Mouse (Mus musculus) NIH3T3 (cell line): ENCODE results near the gene Tbx15.
A peak's percentile ranks its signal among the peaks of the same experiment; 100 is the strongest.

Experiments
- DNase-seq: peaks from one replicate; pipeline ENCODE4 v3.0.0-alpha.2; 2012; ENCODE audit warnings: low read depth

Gene Tbx15

DNA sequence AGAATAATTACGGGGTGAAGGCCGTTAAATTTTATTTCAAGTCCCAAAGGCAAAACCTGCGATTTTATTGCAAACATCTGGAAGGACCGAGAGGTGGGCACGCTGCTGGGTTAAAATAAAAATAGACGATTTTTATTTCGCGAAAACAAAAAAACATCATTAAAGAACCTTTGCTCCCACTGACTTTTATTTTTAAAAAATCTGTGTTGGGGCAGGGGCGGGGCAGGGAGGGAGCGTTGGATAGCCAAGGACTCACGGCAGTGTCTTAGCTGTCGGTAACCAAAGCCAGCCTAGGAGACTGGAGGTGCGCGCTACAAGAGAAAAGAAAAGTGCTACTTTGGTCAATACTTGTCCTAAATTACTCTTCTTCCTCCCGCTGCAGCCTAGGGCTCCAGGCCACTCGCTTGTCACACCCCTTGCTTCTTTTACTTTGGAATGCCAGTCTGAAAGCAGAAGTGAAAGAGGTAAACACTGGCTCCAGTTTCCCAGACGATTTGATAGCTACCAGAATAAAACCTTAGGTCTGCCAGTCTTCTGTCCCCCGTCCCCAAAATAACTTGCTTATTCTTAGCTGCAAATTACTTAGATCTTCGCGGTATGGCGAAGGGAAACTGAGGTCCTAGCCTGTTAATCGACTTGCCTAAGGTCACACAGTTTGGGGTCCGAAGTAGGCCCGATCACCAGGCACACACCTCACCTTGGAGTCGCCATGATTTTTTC lies 8.8 kb downstream of the Tbx15 start:
- DNase-seq: no peak

DNA sequence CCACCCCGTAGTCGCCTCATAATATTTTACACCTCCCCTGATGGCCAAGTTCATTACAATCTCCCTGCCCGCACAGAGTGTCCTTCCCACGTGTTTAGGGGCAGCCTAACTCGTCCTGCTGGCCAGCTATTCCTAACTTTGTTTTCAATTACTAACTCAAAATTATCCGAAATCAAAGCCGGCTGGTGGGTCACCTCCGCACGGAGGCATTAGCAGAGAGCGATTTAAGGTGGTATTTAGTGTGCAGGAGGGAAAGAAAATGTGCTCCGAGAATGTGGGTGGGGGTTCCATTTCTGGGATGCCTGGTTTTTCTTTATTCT lies 9.3 kb downstream of the Tbx15 start:
- no peak for DNase-seq

DNA sequence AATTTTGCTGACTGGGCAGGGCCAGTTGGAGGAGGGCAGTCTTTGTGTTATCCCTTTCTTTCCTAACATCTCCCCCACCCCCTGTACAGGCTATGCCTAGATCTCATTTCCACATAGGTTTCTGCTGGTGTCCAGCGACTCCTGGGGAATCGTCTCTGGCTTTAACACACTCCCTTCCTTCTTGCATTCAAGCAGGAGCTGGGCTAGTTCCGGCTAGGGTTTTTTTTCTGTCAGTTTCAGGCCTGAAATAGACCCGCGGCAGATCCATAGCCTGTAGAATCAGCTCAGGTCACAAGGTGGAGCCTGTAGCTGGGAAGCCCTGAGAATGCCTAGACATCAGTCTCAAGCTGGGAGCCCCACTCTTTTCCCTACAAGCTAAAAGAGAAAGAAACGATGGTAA lies 9.7 kb downstream of the Tbx15 start:
- DNase-seq: peak; percentile 34

DNA sequence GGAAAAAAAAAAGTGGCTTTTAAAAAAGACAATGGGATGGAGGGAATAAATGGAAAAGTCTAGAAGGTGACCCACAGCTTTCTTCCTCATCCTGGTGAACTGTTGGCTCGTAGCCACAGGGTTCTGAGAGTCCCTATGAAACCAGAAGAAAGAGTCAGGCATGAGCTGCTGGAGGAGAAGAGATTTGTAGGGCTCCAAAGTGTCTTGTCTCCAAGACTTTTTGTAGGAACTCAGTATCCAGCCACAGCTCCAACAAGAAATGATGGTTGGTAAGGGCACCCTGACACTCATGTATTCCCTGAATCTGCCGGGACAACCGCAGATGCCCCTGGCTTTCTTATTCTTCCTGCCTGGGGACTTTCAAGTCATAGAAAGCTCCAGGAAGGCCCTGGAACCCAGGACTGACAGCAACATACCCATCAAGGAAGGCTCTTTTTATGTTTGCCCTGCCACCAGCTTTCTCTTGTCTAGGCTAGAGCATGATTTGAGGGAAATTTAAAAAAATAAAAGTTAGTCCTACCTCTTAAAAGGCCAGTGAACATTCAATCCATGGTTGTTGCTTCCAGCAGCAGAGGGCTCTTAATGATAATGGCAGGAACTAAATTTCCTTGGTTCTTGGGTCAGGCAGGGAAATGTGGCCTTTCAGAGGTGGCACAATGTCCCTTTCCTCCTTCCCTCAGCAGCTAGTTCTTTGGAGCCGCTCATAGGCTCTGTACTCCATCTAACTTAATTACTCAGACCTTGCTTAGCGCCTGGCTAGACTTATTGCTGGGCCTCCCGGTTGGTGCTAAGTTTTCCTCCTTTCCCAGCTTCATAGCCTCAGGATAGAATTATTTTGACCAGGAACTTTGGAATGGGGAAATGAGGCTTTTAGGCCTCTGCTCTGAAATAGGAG lies 11.3 kb downstream of the Tbx15 start:
- peak; percentile 39 for DNase-seq

DNA sequence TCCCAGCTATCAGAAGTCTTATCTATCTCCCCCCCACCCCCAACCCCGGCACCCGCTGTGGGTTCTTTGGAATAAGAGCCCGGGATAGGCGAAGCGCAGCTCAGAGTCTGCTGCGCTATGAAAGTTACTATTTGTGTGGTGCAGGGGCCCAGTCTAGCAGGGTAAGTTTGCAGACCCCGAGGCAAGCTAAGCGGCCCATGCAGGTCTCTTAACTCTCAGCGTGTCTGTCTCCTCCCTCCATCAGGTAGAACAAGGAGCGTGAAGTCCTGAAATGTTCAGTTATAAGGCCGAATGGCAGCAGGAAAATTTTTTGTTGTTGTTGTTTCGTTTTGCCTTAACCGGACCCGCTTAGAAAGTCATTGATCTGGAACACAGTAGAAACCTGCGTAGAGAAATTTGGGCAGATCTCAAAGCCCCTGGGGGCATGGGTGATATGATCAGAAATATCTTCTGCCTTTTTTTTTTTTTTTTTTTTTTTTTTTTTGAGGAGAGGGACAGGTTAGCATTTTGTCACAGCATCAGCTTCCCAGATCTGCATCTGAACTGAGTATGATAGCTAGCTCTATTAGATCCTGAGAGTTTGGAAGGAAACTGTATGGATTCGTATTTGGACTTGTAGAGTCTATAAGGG lies 12.4 kb downstream of the Tbx15 start:
- DNase-seq: peak; percentile 44

DNA sequence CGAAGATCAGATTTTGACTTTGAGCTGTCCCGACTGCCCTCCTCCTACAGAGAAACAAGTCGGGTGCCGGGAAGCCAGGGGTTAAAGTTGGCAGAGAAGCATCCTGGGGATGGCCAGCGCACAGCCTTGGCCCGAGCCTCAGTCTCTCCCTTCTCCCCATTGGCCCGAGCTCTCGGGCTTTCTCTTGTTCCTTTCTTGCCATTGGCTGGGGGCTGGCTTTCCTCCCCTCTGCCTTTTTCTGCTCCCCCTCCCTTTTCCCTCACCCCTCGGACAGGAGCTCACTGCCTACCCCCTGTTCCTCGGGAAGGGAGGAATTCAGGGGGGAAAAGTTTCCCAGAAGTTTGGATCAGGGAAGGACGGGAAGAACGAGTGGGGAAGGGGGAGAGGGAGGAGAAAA lies 12.9 kb downstream of the Tbx15 start:
- DNase-seq: peak; percentile 96

DNA sequence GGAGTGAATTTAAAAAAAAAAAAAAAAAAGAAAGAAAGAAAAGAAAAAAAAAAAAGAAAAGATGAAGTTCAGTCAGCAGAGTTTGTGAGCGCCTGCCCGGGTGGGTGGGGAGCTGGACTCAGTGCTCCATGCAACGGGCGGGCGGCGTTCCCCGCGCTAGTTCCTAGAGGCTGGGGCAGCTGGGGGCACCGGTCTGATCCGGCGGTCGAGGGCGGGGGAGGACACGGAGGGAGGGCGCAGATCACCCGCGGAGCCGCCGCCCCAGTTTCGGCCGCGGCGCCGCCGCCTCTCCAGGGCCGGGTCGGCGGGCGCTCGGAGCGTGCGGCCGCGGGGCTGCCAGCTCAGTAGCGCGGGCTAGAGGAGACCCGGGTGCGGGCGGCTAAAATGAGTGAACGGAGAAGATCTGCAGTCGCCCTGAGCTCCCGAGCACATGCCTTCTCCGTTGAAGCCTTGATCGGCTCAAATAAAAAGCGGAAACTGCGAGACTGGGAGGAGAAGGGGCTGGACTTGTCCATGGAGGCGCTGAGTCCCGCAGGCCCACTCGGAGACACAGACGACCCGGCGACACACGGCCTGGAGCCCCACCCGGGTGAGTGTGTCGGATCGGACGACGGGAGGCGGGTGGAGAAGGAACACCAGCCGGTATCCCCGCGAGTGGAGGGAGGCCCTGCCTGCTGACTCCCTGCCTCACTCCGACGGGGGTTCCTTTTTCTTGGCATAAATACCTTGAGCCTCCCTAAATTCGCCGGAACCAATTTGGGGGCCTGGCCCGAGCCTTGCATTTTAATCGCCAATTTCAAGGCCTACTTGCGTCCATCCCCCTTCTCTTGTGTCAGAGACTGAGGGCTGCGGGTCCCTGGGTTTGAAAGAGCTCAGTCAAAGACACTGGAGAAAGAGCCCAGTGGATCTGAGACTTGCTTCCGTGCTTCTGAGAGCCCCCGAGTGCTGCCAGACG lies 13.6 kb downstream of the Tbx15 start:
- peak; percentile 91 for DNase-seq

DNA sequence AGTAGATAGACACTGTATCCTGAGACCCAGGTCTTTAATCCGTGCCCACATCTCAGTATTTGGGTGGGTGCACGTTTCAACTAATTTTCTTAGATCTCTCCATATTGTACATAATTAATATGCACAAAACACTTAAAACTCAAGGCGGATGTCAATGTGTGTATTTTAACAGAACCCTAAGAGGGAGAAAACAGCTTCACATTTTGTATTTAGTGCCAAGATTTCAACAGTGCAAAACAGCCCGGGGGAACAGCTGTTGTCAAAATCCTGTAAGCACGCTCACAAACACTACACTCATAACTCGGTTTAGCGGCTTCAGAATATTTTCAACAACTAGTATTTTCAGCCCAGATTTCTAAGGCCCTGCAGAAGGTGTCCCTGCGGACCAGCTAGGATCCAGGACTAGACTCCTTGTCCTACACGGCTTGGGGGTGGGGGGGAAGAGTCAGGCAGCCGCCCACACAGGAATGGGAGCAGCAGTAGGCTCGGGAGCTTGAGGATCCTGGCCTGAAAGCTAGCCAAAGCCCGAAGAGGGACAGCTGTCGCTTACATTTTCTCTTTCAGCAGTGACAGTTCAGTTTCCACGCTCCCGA lies 14.5 kb downstream of the Tbx15 start:
- peak; percentile 70 for DNase-seq

DNA sequence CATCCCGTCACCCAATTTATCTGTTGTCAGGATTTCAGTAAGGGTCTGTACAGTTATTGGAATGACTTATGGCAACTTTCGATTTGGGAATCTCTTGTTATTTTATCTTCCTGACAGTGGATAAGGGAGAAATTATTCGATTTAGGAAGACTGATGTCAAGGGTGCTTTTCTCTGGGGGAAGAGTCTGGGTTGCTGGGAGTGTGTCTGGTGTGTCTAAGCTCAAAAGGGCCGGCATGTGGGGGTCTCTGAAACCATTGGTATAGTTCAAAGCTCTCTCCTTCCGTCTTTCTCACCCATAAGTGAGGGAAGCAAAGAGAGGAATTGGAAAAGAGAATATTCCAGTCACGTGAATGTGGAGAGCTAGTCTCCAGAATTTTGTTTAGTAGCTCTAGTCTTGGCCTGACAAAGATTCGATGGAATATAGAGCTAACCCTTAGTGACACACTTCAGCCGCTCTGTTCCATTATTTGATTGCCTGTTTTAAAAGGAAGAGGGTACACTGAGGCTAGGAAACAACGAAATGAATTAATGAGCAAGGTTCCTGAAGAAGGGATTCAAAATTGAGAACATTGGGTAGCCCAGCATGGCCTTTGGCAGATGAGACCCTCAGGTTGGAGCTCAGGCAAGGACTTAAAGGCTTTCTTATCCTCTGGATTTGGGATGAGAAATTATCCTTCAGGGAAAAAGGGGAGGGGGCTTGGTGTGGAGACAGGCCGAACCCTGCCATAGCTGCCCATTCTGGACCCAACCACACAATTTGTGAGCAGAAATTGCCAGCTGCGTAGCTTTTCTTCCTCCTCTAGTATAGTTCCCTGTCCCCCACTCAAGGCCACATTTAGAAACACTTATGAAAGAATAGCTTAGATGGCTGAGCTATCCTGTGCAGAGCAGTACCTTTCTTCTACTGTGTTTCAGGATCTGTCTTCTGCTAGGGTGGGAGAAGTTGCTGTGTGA lies 15.5 kb downstream of the Tbx15 start:
- DNase-seq: peak; percentile 41

DNA sequence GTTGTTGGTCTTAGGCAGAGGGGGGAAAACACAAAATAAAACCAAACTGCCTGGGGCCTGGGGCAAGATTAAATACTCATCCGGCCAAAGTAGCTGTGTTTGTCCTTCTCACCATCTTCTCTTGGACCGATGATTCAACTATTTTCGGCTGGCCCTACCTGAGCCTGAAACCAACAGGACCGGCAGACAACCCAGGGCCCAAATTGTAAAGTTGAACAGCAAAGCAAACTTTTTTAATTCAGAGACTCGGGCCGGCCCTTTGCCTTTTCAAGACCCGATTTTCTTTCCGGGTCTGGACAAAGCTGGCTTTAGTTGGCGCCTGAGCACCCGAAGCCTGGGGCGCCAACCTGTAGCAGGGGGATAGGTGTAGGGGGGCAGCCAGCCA lies 16.2 kb downstream of the Tbx15 start:
- peak; percentile 63 for DNase-seq

DNA sequence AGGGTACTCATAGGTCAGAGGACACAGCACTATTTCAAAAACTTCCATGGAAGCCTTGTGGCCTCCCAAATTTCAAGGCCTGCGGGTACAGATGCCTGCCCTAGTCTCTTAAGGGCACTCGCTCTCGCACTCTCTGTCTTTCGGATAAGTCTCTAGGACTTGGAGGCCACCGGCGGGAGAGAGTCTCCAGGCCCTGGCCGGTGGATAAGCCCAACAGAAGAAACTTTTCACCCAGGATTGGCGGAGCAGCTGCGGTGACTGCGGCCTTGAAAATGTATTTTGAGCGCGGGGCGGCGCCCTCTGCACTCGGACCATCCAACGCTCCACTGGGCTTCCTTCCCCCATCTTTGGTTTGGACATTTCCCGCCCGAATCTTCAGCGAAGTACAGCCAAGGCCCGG lies 16.6 kb downstream of the Tbx15 start:
- DNase-seq: peak; percentile 91

DNA sequence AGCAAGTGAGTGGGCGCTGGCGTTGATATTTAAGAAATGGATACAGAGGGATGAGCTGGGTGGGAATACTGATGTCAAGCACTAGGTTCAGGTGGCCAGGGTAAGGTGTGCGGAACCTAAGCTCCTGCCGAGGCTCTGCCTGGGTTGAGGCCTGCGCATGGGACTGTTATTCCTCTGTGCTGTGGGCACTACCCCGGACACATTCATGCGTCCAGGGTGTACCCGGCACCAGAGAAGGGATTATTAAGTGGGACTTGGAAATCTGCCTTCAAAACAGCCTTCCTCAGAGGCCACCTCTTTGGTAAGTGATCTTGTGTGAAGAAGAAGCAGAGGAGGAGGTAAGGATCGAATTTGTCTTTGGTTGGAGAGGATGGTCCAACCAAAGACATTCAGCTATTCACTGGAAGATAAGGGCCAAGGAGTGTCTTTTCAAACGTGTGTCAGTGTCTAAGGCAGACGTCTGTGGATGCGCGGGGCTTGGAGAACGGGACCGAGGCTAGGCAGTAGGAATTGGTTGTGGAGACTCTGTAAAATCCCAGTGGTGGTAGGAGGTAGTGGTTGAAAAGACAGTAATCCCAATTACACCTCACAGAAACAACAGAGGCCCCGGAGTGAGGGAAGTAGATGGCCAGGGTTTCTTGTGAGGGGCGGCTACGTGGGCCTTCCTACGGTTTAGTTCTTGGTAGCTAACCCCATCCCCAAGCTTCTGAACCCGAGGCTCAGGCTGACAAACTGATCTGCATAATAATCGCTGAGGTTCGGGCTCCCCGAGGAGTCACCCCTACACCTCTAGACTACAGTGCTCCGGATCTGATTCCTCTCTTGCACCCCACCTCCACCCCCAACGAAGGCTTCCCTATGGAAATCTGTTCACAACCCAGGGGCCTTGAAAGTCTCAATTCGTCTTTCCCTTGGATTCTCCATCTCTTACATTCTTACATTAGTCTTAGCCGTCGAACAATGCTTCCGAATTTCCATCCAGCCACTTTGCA lies 17.7 kb downstream of the Tbx15 start:
- DNase-seq: peak; percentile 57

DNA sequence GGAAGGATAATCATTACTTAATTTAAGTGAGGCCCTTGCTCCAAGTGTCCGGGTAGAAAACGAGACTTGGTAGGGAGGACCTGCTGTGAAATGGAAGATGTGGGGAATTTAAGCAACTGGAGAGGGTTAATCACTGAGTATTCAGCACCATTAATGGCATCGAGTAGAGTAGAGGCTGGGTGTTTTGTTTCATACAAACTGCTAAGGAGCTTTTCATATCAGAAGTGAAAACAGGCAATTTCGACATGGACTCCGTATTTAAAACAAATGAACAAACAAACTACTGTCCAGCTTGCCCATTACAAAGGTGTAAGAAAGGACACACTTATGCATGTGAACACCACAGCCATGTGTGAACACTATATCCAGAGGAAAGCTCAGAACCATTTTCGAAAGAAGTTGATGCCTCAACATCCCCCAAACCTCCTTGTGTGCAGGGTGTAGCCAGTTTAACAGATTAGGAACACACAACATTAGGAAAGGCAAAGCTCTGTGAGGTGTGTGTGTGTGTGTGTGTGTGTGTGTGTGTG lies 19.6 kb downstream of the Tbx15 start:
- peak; percentile 55 for DNase-seq

DNA sequence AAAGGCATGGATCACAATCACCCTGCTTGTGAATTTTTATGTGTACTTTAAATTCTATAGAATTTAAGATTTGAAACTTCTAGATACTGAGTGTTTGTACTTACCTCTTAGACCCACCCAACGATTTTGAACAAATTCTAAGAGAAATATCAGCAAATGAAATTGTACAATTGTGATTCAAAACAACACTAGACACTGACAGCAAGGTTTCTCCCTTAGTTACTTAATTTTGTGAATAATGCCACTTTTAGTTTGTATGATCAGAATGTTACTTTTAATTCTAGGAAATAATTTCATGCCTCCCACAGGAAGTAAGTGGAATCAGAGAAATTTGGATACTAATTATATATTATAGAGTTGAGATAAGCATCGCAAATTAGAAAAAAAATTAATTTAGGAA lies 20.2 kb downstream of the Tbx15 start:
- DNase-seq: no peak

DNA sequence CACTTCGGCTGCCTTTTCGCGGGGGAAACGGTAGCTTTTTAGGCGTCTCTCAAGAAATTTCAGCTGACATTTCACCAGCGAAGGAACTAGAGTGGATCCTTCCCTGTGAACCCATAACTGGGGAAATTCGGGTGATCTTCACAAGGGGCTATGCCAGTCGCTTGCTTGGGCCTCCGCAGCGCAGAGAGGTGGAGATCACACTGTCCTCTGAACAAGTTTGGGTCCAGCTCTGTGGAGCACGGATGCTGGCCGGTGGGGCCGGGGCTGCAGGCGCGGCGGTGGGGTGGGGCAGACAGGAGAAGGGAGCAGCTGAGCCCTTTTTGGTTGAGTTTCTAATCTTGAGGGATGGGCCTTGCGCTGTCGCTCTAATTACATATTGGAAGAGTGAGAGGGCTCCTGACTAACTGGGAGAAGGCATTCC lies 21.2 kb downstream of the Tbx15 start:
- DNase-seq: peak; percentile 54

DNA sequence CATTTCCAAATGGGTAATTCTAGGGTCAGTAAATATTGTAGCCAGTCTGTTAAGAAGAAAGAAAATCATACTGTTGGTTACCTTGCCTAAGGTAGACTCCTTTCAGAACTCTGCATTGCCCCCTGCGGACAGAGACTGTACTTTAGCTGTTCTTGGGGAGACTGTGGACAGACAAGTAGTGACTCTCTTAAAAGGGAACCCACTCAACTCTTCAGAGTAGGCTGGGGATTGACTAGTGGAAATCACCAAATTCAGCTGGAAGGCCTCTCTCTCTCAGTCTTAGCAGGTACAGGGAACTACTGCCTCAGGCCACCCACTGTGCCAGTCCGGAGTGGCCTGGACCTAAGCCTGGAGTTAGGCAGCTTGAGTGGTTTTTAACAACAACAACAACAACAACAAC lies 21.8 kb downstream of the Tbx15 start:
- peak; percentile 70 for DNase-seq

DNA sequence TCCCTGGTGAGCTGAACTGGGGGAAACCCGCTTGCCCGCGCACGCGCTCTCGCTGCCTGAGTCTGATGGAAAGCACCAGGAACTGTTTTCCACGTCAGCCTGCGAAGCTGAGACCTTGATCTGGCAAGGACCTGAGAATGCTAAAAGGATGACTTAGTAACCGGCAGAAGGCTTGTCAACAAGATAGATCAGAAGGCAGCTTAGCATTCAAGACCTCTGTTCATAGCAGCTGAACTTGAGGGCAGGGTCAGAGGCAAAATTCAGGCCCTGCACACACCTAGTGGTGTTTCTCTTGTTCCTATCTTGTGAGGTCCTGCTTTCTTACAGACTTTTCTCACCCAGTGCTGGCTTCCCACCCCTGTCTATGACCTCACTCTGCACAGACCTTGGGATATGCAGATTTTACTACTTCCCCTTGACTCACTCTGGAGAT lies 23.3 kb downstream of the Tbx15 start:
- DNase-seq: peak; percentile 87

DNA sequence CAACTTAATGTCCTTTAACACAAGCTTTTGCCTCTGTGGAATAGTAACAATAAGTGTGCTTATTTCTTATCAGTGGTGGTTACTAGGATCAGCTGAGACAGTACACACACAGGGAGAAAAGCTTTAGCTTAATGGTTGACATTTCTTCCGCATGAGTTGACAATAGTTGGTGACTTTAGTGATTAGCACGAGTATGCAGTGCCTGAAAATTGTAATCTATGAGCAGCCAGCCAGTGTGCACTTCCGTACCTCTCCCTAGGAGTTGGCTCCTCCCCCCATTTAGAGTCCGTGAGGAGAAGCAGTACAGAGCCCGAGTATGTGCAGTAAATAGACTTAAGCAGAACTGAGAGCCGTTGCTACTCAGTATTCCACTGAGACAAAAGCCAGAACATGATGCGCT lies 24.5 kb downstream of the Tbx15 start:
- DNase-seq: no peak
